ENCODE assay signal across 8 mouse cellular contexts in the genomic region with DNA sequence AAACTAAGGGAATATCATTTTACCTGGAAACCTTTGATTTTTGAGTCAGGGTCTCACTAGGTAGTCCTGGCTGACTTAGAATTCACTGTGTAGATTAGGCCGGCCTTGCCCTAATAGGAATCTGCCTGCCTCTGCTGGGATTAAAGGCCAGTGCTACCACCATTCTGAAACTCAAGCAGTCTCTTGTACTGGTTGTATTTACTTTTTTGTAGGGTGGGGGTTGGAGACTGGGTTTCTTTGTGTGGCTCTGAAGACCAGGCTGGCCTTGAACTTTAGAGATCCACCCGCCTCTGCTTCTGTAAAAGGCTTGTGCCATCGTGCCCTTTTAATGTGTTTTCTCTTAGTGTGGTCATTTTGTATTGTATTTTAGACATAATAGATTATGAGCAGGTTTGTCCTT. TPM values are rescaled to one million over a fixed set of nuclear protein-coding genes. Genes with fewer than 3 reads are reported as not detected.
DNase-seq lines count a peak whose midpoint lies in the region; ATAC-seq and TF ChIP-seq lines count a peak whose summit lies in the region.

No protein-coding gene starts in this region.

- H3K4me1 ChIP-seq in embryonic facial prominence, embryonic 12.5 days: peaks cover 16% of the 10 kb centered on the region; the same call in 1 of the 2 replicates
- peaks cover 13% of the 10 kb centered on the region; the same call in 1 of the 2 replicates for H3K4me1 ChIP-seq in intestine, embryonic 15.5 days (replicated peaks)
- H3K4me1 ChIP-seq in neural tube, embryonic 13.5 days (replicated peaks): peaks cover 31% of the 10 kb centered on the region

- H3K27ac ChIP-seq in left cerebral cortex, adult 2 months: no peak overlapping the region
- H3K27ac ChIP-seq in embryonic facial prominence, embryonic 12.5 days: no peak overlapping the region
- no peak overlapping the region for H3K27ac ChIP-seq in intestine, embryonic 15.5 days
- H3K27ac ChIP-seq in neural tube, embryonic 13.5 days (replicated peaks): no peak overlapping the region

- peak overlapping the region; percentile 63 for H3K4me3 ChIP-seq in left cerebral cortex, adult 2 months
- peak overlapping the region; percentile 81 for H3K4me3 ChIP-seq in embryonic facial prominence, embryonic 12.5 days
- H3K4me3 ChIP-seq in intestine, embryonic 15.5 days (replicated peaks): peak overlapping the region; percentile 19
- peak overlapping the region; percentile 84 for H3K4me3 ChIP-seq in neural tube, embryonic 13.5 days

- H3K9ac ChIP-seq in embryonic facial prominence, embryonic 12.5 days: no peak overlapping the region
- peak overlapping the region; percentile 3; the same call in 1 of the 2 replicates for H3K9ac ChIP-seq in intestine, embryonic 15.5 days
- peak overlapping the region; percentile 64 for H3K9ac ChIP-seq in neural tube, embryonic 13.5 days

- intact Hi-C loops in left cerebral cortex, adult 2 months (cut with DNase I): loop anchor here (10.0 kb wide), 1 partner anchor 604 kb away; the partner anchor contains the start of gene Paxbp1
- intact Hi-C loops in left cerebral cortex, postnatal 10 days (cut with DNase I): no loop called here

- peak overlapping the region; percentile 70 for H3K4me2 ChIP-seq in embryonic facial prominence, embryonic 12.5 days (replicated peaks)
- peak overlapping the region; percentile 48 for H3K4me2 ChIP-seq in intestine, embryonic 15.5 days (replicated peaks)
- peak overlapping the region; percentile 97 for H3K4me2 ChIP-seq in neural tube, embryonic 13.5 days

- H3K9me3 ChIP-seq in embryonic facial prominence, embryonic 12.5 days: no peaks in the 10 kb centered on the region
- H3K9me3 ChIP-seq in intestine, embryonic 15.5 days: no peaks in the 10 kb centered on the region
- no peaks in the 10 kb centered on the region for H3K9me3 ChIP-seq in neural tube, embryonic 13.5 days

- TF ChIP-seq CTCF in left cerebral cortex, adult 2 months (IDR thresholded peaks at IDR 0.05): no peak

- DNase-seq in left cerebral cortex, adult 2 months (ENCODE audit: extremely low spot score in 1 of 2, low spot score in 2 of 2): no peak
- no peak for DNase-seq in left cerebral cortex, postnatal 10 days (ENCODE audit: extremely low spot score in 1 of 2, low spot score in 2 of 2)
- no peak for DNase-seq in right cerebral cortex, adult 18-20 months
- no peak for DNase-seq in thymus, postnatal 36 days
- DNase-seq in adrenal gland, postnatal 14 days: no peak

- peaks cover 18% of the 10 kb centered on the region for H3K36me3 ChIP-seq in embryonic facial prominence, embryonic 12.5 days
- peaks cover 10% of the 10 kb centered on the region for H3K36me3 ChIP-seq in intestine, embryonic 15.5 days
- H3K36me3 ChIP-seq in neural tube, embryonic 13.5 days: peaks cover 22% of the 10 kb centered on the region

- 64% methylated on average over 3 of the region's 3 CpGs for WGBS in embryonic facial prominence, embryonic 12.5 days
- 56% methylated on average over 3 of the region's 3 CpGs for WGBS in intestine, embryonic 15.5 days
- 61% methylated on average over 3 of the region's 3 CpGs for WGBS in neural tube, embryonic 13.5 days

- no peaks in the 10 kb centered on the region for H3K27me3 ChIP-seq in embryonic facial prominence, embryonic 12.5 days
- no peaks in the 10 kb centered on the region for H3K27me3 ChIP-seq in intestine, embryonic 15.5 days (replicated peaks)
- H3K27me3 ChIP-seq in neural tube, embryonic 13.5 days: no peaks in the 10 kb centered on the region

- ATAC-seq in embryonic facial prominence, embryonic 12.5 days (ENCODE audit: insufficient number of reproducible peaks, insufficient read depth, low FRiP score, low TSS enrichment): no peak
- no peak for ATAC-seq in intestine, embryonic 15.5 days
- no peak for ATAC-seq in neural tube, embryonic 13.5 days (ENCODE audit: low read depth)

RNA-seq across cellular contexts. Expression of gene Son, which starts 1.9 kb away (rescaled TPM):
- 100 to 1,000 TPM; 221 to 228 TPM for total RNA-seq in left cerebral cortex, adult 2 months (2021)
- 100 to 1,000 TPM; 211 to 212 TPM for total RNA-seq in left cerebral cortex, postnatal 10 days (2021)
- 156 and 160 TPM in 2 replicates for polyA plus RNA-seq in embryonic facial prominence, embryonic 12.5 days (2016; fragmentation: Nextera tagmentation; extraction: Ambion mirVana)
- polyA plus RNA-seq in intestine, embryonic 15.5 days (2015; fragmentation: Nextera tagmentation; extraction: Ambion mirVana): 100 and 101 TPM in 2 replicates
- polyA plus RNA-seq in neural tube, embryonic 13.5 days (2015; fragmentation: Nextera tagmentation; extraction: Ambion mirVana): 125 and 129 TPM in 2 replicates
- 226 and 238 TPM in 2 replicates for total RNA-seq in adrenal gland, postnatal 14 days (2021)

RNA-seq across cellular contexts. Expression of gene Gart, which starts 2.5 kb away (rescaled TPM):
- 10 to 100 TPM; 48.4 to 52.8 TPM for total RNA-seq in left cerebral cortex, adult 2 months (2021)
- 10 to 100 TPM; 45.3 to 58.8 TPM for total RNA-seq in left cerebral cortex, postnatal 10 days (2021)
- polyA plus RNA-seq in embryonic facial prominence, embryonic 12.5 days (2016; fragmentation: Nextera tagmentation; extraction: Ambion mirVana): 121 and 133 TPM in 2 replicates
- 107 and 110 TPM in 2 replicates for polyA plus RNA-seq in intestine, embryonic 15.5 days (2015; fragmentation: Nextera tagmentation; extraction: Ambion mirVana)
- polyA plus RNA-seq in neural tube, embryonic 13.5 days (2015; fragmentation: Nextera tagmentation; extraction: Ambion mirVana): 62.1 and 66.1 TPM in 2 replicates
- 96.7 and 98.3 TPM in 2 replicates for total RNA-seq in adrenal gland, postnatal 14 days (2021)

RNA-seq across cellular contexts. Expression of gene Dnajc28, which starts 30.4 kb away (rescaled TPM):
- 1 to 10 TPM; 9.0 to 9.8 TPM for total RNA-seq in left cerebral cortex, adult 2 months (2021)
- total RNA-seq in left cerebral cortex, postnatal 10 days (2021): 1 to 10 TPM; 3.4 to 4.7 TPM
- 4.8 and 5.4 TPM in 2 replicates for polyA plus RNA-seq in embryonic facial prominence, embryonic 12.5 days (2016; fragmentation: Nextera tagmentation; extraction: Ambion mirVana)
- 2.1 and 2.5 TPM in 2 replicates for polyA plus RNA-seq in intestine, embryonic 15.5 days (2015; fragmentation: Nextera tagmentation; extraction: Ambion mirVana)
- 6.9 and 7.0 TPM in 2 replicates for polyA plus RNA-seq in neural tube, embryonic 13.5 days (2015; fragmentation: Nextera tagmentation; extraction: Ambion mirVana)
- total RNA-seq in adrenal gland, postnatal 14 days (2021): 12.8 and 15.1 TPM in 2 replicates

RNA-seq across cellular contexts. Expression of gene Donson, which starts 39.3 kb away (rescaled TPM):
- 10 to 100 TPM; 23.8 to 28.9 TPM for total RNA-seq in left cerebral cortex, adult 2 months (2021)
- 10 to 100 TPM; 24.9 to 28.8 TPM for total RNA-seq in left cerebral cortex, postnatal 10 days (2021)
- 32.7 and 32.8 TPM in 2 replicates for polyA plus RNA-seq in embryonic facial prominence, embryonic 12.5 days (2016; fragmentation: Nextera tagmentation; extraction: Ambion mirVana)
- polyA plus RNA-seq in intestine, embryonic 15.5 days (2015; fragmentation: Nextera tagmentation; extraction: Ambion mirVana): 16.3 and 17.6 TPM in 2 replicates
- 19.1 and 20.5 TPM in 2 replicates for polyA plus RNA-seq in neural tube, embryonic 13.5 days (2015; fragmentation: Nextera tagmentation; extraction: Ambion mirVana)
- 8.6 and 12.5 TPM in 2 replicates for total RNA-seq in adrenal gland, postnatal 14 days (2021)

RNA-seq across cellular contexts. Expression of gene Tmem50b, which starts 51.6 kb away (rescaled TPM):
- 10 to 100 TPM; 84.1 to 88.0 TPM for total RNA-seq in left cerebral cortex, adult 2 months (2021)
- total RNA-seq in left cerebral cortex, postnatal 10 days (2021): 10 to 100 TPM; 92.3 to 95.0 TPM
- 31.2 and 31.4 TPM in 2 replicates for polyA plus RNA-seq in embryonic facial prominence, embryonic 12.5 days (2016; fragmentation: Nextera tagmentation; extraction: Ambion mirVana)
- polyA plus RNA-seq in intestine, embryonic 15.5 days (2015; fragmentation: Nextera tagmentation; extraction: Ambion mirVana): 31.7 and 32.2 TPM in 2 replicates
- 85.6 and 96.8 TPM in 2 replicates for polyA plus RNA-seq in neural tube, embryonic 13.5 days (2015; fragmentation: Nextera tagmentation; extraction: Ambion mirVana)
- 45.6 and 48.0 TPM in 2 replicates for total RNA-seq in adrenal gland, postnatal 14 days (2021)

Comparison
In these comparisons a context has a peak if more than half of its experiments do, and no peak if none do; other contexts are left out.
1. H3K4me3 ChIP-seq: peak in every context shown above with its lines; median percentile 84 in neural tube, embryonic 13.5 days; 81 in embryonic facial prominence, embryonic 12.5 days; 63 in left cerebral cortex, adult 2 months; 19 in intestine, embryonic 15.5 days.